Mouse (Mus musculus) brain, embryonic 18.5 days (tissue): ENCODE data around the gene Vamp5.

Experiments
- DNase-seq: peaks from one replicate; pipeline ENCODE4 v3.0.0-alpha.2; 2012; ENCODE audit warnings: low read depth, low spot score

Vamp5 gene

DNA sequence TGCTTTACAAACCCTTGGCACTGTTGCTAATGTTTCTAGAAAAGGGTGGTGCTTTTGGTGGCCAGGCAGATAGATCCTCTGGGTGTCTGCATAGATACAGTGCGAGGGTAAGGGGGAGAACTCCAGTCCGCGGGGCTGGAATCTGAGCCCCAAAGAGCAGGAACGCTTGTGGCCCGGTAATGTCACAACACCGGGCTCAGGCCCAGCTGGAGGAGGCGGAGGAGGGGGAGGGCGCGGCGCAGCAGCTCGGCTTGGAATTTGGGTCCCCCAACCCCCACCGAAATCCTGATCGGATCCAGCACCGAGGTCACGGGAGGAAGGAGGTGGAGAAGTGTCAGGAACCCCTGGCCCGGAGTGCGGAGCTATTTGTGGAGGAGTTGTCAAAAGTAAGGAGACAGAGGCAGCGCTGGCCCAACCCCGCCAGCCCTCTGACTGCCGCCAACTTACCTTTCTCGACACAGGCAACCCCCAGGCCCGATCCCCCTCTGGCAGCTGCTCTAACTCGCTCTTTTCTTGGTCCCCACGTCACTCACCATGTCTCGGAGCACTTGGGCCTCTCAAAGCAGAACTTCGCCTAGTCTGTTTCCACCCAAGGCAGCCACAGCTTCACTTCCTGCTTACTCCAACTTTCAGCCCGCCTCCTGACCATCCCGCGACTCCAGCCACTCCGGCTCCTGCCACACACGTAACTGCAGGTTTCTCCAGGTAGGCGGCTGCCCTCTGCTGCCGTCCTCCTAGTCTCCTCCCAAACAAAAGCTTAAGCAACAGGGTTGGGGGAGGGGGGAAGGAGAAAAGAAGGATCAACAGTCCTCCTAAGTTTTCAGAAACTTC, 9.9 kb upstream of the Vamp5 start, which contains the start of gene Vamp8:
Vamp8 (minus strand) TSS at position 763 of the 831 bp plus-strand sequence.
- DNase-seq: no peak

- DNase-seq: no peak
These were observed 9.2 kb upstream of the Vamp5 start for GRCm38 (mm10) chr6:72389471-72389940.

DNA sequence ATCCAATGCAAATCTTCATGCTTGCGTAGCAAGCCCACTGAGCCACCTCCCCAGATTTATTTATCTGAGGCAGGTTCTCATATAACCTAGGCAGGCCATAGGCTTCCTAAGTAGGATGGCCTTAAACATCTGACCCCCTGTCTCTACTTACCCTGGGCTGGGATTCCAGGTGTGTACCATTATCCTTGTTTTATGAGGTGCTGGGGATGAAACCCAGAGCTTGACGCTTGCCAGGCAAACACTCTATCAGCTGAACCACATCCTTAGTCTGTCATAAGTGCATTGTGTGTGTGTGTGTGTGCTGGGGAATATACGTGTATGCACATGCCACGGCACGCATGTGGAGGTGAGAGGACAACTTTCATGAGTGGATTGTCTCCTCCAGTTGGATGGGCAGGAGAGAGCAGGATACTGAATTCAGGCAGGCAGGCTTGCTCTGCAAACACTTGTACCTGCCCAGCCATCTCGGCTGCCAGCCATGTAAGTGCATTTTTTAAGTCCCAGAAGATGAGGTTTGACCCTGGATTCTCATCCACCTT, 8.6 kb upstream of the Vamp5 start:
- DNase-seq: no peak

DNA sequence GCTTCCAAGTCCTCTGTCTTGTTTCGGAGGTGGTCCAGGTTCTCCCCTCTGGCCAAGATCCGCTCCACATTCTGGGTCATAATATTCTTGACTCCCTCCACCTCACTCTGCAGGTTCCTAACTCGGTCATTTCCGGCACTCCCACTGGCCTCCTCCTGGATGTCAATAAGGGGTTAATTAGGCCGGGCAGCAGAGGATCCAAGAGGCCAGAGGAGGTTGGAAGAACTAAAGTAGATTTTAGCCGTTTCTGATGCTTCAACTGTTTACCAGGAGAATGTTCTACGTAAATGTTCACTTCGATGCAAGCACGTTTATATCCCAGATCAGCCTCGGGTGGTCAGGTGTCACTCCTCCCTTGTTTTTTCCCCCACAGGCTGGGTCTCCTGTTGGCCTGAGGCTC, 8.0 kb upstream of the Vamp5 start:
- DNase-seq: no peak

- DNase-seq: no peak
These were observed 7.5 kb upstream of the Vamp5 start for GRCm38 (mm10) chr6:72387816-72388215.

DNA sequence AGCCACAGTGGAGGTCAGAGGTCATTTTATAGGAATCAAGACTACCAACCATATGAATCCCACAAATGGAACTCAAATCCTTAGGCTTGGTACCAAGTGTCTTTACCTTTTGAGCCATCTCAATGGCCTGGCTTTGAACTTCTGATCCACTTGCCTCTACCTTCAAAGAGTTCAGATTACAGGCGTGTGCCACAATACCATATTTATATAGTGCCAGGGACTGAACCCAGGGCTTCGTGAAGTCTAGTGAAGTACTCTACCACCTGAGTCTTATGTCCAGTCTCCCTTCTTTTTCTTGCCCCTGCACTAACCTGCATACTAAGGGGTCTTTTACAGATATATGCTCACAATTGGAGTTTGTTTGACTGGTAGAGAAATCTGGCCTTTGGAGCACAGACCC, 6.3 kb upstream of the Vamp5 start:
- DNase-seq: no peak

GRCm38 (mm10) chr6:72385258-72385657, 5.0 kb upstream of the Vamp5 start:
- DNase-seq: no peak

DNA sequence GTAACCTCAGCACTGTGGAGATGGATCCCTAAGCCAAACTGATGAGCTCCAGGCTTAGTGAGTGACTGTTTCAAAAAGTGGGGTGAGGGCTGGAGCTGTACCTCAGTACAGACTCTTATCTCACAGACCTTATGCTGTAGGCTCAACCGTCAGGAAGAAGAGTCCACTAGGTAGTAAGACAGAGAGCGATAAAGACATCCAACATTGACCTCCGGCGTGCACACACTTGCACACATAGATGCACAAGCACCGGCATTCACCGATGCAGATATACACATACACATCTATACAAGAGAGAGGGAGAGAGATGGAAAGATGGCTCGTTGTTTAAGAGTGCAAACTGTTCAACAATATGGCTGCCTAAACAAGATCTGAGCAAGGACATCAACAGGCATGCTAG, 3.7 kb upstream of the Vamp5 start:
- no peak for DNase-seq

DNA sequence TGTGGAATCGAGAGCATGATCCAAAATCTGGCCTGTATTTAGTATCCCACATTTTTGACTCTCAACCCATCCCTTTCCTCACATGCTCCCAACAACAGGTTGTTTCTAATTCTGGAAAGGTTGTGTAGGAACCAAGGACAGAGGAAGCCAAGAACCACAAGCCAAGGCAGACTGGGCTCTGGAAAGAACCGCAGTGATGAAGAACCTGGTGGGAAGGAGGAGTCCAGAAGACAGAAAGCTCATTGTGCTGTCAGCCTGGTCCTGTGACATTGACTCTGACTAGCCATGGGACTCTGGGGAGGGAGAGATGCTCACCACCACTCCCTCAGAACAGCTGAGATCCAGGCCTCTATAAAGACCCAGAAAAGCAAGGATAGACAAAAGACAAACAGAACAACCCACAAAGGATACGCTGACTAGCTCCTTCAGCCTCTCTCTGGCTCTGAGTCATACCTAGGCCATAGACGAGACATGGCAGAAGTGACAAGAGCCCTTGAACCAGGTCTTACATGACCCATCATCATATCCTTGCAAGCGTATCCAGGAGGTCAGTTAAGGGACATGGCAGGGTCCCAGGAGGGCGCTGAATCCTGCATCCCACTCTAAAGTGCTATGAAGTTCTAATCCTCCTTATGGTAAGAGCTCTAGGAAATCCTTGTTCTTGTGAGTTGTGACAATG, 3.0 kb upstream of the Vamp5 start:
- no peak for DNase-seq

DNA sequence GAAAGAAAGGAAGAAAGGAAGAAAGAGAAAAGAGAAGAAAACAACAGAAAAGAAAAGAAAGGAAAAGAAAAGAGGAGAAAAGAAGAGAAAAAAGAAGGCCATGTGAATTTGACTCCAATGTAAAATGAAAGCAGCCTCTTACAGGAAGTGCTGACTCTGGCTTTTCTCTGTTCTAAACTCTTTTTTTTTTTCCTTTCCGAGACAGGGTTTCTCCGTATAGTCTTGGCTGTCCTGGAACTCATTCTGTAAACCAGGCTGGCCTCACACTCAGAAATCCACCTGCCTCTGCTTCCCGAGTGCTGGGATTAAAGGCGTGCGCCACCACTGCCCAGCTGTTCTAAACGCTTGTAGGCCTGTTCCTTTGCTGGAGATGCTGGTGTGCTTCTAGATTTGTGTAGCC, 2.2 kb upstream of the Vamp5 start:
- no peak for DNase-seq

GRCm38 (mm10) chr6:72379377-72380130, 714 bp downstream of the Vamp5 start:
- DNase-seq: no peak

GRCm38 (mm10) chr6:72378510-72379234, 1.6 kb downstream of the Vamp5 start:
- no peak for DNase-seq

DNA sequence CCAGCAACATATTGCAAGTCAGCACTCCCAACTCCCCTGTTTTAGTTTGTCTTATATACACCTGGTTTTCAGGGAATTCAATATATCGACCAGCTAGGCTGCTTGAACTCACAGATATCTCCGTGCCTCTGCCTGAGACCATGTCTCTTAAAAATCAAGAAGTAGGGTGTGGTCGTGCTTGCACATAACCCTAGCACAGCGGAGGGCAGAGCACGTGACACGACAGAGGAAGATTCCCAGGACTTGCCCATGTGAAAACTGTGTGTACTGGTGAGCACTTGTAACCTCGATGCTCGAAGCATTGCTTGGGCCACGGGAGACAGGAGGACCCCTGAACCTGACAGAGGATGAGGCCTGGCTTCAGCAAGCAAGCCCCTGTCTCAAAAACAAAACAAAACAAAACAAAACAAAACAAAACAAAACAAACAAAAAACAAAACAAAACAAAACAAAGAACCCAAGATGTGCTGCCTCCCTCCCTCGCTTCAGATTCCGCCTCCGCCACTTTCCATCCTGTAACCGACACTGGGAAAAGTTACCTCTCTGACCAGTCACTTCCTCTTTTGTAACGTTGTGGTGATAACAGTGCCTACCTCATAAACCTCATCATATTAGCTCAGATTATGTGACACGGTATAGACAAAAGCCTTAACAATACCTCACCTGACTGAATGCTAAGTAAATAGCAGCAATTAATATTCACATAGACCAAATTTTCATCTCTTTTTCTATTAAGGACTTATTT, 5.3 kb downstream of the Vamp5 start:
- no peak for DNase-seq

- DNase-seq: no peak
These were observed 6.1 kb downstream of the Vamp5 start for GRCm38 (mm10) chr6:72374206-72374605.

- no peak for DNase-seq
These were observed 7.1 kb downstream of the Vamp5 start for GRCm38 (mm10) chr6:72373184-72373583.

- DNase-seq: no peak
These were observed 8.7 kb downstream of the Vamp5 start for GRCm38 (mm10) chr6:72371571-72371970.

DNA sequence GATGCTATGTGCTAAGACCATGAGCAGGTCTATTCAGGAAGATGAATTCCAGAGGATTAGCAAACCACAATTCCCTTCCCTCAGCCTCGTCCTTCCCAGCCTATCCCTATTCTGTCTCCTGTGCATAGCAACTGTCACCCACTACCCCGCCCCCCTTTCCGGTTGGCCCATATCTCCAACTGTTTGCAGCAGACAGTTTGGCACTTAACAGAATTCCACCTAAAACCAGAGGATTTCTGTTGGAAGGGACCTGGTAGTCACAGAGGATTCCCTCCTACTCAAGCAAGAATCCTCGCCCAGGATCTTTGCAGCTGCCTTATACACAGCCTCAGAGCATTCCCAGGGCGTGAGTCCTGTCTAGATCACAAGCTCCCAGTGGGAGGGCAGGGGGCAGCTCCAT, 9.1 kb downstream of the Vamp5 start:
- DNase-seq: no peak

DNA sequence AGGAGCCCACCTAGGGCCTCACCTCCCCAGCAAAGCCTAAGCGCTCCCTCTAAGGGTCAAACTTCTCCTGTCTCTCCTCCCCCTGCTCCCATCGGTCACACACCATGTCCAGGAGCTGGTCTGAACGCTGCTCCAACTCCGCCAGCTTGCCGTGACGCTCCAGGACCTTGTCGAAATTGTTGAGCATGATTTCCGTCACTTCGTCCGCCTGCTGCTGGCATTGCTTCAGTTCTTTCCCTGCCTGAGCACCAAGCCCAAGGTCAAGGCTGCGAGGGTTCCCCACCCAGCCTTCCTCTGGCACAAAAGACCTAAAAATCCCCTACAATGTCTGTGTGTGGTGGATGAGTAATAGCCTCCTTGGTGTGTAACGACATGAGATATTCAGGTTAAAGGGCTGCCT, 10.2 kb downstream of the Vamp5 start:
- DNase-seq: no peak

- DNase-seq: no peak
These were observed 10.7 kb downstream of the Vamp5 start for GRCm38 (mm10) chr6:72369557-72369956.

DNA sequence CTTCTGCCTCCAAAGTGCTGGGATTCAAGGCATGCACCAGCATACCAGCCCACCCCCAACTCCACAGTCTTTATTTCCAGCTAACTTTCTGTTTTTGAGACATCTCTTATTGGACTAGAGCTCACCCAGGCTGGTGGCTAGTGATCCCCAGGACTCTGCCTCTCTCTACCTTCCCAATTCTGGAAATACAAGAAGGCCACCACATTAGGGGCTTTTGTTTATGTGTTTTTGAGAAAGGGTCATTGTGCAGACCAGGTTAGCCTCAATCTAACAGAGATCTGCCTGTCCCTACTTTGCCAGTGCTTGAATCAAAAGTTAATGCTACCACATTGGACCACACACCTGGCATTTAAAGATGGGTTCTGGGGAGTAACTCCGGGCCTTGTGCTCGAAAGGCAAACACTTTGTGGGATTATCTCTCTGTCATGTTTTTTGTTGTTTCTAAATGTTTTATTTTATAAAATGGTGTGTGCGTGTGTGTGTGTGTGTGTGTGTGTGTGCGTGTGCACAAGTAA, 12.8 kb downstream of the Vamp5 start:
- DNase-seq: no peak
